Mouse (Mus musculus): ENCODE results near the gene Gabrd. TPM values are rescaled to one million over a fixed set of nuclear protein-coding genes. Genes with fewer than 3 reads are reported as not detected.

Gene Gabrd
- polyA plus RNA-seq, 1 experiment from 2014 or later = not detected

DNA sequence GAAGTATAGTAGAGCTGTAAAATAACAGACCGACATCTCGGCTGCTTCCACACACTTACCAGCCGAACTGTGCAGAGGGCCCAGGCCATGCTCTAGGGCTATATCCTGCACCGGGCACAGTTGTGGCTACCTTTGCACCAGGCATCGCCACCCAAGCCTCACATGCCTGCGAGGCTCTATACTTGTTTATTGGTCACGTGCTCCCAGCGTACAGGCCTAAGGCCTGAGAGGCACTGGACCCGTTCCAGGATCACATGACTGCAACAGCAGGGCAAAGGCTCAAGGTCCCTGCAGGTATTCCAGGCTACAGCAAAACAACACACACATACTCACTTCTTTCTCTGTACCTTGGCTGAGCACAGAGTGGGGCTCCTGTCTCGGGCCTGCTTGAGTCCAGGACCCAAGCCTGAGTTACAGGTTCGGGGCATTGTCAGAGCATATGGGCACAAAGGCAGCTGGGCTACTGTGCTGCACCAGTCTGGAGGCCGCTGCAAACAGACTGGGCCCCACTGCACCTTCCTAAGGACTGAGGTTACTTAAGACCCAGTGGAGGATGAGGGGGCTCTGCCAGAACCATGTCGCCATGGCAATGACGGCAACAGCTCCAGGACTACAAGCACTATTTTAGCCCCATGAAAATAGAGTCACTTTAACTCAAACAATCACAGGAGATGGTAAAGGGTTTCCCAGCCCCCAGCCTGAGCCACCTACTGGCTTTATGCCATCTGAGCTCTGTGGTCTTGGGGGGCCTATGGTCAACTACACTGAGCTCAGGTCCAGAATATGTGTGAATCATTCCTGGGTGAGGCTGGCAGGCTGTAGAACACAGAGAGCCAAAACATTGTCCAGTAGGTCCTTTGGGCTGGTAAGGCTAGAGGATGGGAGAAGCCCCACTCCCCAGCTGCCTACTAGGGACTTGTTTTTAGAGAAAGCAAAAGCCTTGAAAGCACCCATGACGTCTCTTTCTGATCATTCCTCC lies 26.9 kb downstream of the Gabrd start:
- H3K9me3 ChIP-seq = no peaks in the 10 kb centered on the region
- H3K4me1 ChIP-seq = peaks cover 12% of the 10 kb centered on the region; the same call in 1 of the 2 replicates
- no peaks in the 10 kb centered on the region for H3K27me3 ChIP-seq (ENCODE audit: poor library complexity, severe bottlenecking)
- no peak overlapping the region for H3K27ac ChIP-seq
- H3K36me3 ChIP-seq (replicated peaks) = no peaks in the 10 kb centered on the region
- H3K4me3 ChIP-seq = no peak overlapping the region
- DNase-seq (ENCODE audit: extremely low spot score, low spot score) = no peak
- WGBS = 91% methylated on average over 15 of the region's 15 CpGs

DNA sequence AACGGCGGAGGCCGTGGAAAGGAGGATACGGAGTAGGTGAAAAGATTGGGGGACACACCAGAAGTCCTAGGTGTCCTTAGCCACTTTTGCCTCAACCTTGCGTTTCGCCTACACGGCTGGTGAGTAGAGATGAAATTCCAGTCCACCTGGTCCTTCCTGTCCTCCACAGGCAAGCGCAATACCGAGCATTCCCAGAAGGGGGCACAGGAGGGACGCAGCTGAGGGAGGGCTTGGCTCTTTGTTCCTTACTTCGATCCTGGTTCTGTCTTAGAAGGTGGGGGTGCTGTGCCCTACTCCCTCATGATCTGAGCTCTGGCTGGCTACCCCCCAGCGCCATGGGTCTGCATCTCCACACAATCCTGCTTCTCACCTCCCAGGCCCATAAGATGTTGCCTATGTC lies 29.2 kb downstream of the Gabrd start:
- 29% methylated on average over 12 of the region's 12 CpGs for WGBS
- Histone ChIP-seq H3K4me3 (peak overlapping the region; percentile 14; the same call in 1 of the 2 replicates), H3K27ac (peak overlapping the region; percentile 71; the same call in 1 of the 2 replicates), H3K9me3 (no peaks in the 10 kb centered on the region), H3K27me3 (ENCODE audit: poor library complexity, severe bottlenecking) (peaks cover 17% of the 10 kb centered on the region), H3K4me1 (peaks cover 12% of the 10 kb centered on the region; the same call in 1 of the 2 replicates), H3K36me3 (replicated peaks) (no peaks in the 10 kb centered on the region)
- DNase-seq (ENCODE audit: extremely low spot score, low spot score) = peak; percentile 73

DNA sequence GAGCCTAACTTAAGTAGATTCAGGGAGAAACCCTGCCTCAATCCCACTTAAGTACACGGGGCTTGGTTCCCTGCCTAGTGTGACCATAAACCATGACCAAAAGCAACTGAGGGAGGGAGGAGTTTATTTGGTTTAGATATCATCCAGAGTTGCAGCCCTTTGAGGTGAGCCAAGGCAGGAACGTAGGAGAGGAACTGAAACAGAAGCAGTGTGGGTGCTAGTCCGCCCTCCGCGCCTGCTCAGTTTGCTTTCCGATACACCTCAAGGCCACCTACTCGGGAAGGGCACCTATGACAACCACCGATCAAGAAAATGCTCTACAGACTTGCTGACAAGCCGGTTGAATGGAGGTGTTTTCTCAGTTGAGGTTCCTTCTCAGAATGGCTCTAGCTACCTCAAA lies 30.2 kb downstream of the Gabrd start:
- Histone ChIP-seq H3K4me3 (no peak overlapping the region), H3K36me3 (replicated peaks) (no peaks in the 10 kb centered on the region), H3K27me3 (ENCODE audit: poor library complexity, severe bottlenecking) (peaks cover 26% of the 10 kb centered on the region), H3K9me3 (no peaks in the 10 kb centered on the region), H3K4me1 (peaks cover 15% of the 10 kb centered on the region), H3K27ac (no peak overlapping the region)
- DNase-seq (ENCODE audit: extremely low spot score, low spot score) = no peak
- 93% methylated on average over 9 of the region's 9 CpGs for WGBS

DNA sequence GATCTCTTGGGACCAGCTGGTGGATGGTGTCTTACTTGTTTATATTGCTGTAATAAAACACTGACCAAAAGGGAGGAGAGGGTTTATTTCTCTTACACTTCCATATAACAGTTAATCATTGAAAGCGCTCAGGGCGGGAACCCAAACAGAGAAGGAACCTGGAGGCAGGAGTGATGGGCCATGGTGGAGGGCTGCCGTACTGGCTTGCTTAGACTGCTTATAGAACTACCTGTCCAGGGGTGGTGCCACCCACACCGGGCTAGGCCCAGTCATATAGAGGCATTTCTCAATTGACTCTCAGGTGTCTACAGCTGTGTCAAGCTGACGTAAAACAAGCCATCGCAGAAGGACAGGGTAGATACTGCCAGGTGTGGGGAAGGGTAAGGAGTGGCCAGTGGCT lies 31.1 kb downstream of the Gabrd start:
- Histone ChIP-seq H3K27me3 (ENCODE audit: poor library complexity, severe bottlenecking) (peaks cover 36% of the 10 kb centered on the region), H3K4me3 (no peak overlapping the region), H3K4me1 (peaks cover 20% of the 10 kb centered on the region), H3K27ac (no peak overlapping the region), H3K9me3 (no peaks in the 10 kb centered on the region), H3K36me3 (replicated peaks) (no peaks in the 10 kb centered on the region)
- 89% methylated on average over 6 of the region's 6 CpGs for WGBS
- no peak for DNase-seq (ENCODE audit: extremely low spot score, low spot score)

DNA sequence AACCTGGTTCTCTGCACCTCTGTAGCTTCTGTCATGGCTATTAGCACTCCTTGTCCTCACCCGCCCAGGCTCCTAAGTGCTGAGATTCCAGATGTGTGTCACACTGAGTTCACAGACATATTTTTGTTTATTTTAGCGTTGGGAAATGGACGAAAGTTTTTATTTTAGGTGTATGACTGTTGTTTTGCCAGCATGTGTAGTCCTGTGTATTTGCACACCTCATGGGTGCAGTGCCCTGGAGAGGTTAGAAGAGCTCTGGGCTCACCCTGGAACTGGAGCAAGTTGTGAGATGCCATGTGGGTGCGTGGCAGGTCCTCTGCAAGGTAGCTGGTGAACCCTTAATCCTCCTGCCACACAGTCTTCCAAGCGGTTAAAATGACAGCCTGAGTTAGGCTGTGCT lies 35.5 kb downstream of the Gabrd start:
- Histone ChIP-seq H3K27me3 (ENCODE audit: poor library complexity, severe bottlenecking) (peaks cover 71% of the 10 kb centered on the region), H3K4me3 (peak overlapping the region; percentile 56; the same call in 1 of the 2 replicates), H3K27ac (no peak overlapping the region), H3K9me3 (no peaks in the 10 kb centered on the region), H3K36me3 (replicated peaks) (no peaks in the 10 kb centered on the region), H3K4me1 (peaks cover 35% of the 10 kb centered on the region)
- WGBS = 44% methylated on average over 5 of the region's 5 CpGs
- DNase-seq (ENCODE audit: extremely low spot score, low spot score) = no peak

DNA sequence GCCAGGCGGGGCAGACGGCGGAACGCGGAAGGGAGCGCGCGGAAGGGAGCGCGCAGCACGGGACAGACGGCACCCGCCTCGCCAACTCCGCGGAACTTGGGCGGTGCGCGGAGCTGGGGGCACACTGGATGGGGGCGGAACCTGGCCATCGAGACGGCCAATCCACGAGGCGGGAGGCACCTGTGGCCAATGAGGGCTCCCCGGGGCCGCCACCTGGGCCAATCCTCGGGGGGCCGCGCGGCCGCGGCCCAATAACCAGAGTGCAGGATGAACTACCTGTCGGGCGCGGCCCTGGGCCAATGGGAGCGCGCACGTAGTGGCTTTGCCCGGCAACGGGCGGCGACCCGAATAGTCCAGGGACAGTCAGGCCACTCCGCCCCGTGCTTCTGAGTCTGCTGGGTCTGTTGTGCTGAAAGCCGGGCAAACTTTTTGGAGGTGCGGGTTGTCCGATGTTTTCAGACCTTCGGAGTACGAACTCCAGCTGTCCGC lies 36.6 kb downstream of the Gabrd start, which contains the start of gene Prkcz:
Prkcz (minus strand) TSS at position 59 of the 489 bp plus-strand sequence.
- peak within 1 kb of the TSS; percentile 68 for H3K27ac ChIP-seq

DNA sequence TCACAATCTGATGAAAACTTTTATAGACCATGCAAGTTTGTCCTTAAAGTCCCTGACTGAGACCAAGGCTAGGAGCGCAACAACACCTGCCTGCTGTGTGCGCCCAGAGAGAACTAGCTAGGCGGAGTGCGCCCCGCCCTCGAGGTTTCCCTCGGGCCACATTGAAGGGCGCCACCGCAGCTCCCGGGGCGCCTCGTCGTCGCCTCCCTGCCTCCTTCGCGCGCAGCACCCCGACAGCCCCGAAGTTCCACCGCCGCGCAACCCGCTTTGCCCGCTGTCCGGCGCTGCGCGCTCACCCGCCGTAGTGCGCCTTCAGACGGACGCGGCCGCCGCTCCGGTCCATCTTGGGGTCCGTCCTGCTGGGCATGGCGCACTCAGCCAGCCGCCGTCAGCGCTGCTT lies 37.1 kb downstream of the Gabrd start:
- H3K27ac ChIP-seq = peak overlapping the region; percentile 68
- H3K27me3 ChIP-seq (ENCODE audit: poor library complexity, severe bottlenecking) = peaks cover 71% of the 10 kb centered on the region
- peaks cover 35% of the 10 kb centered on the region for H3K4me1 ChIP-seq
- no peaks in the 10 kb centered on the region for H3K9me3 ChIP-seq
- peak overlapping the region; percentile 56 for H3K4me3 ChIP-seq
- peak; percentile 24 for DNase-seq (ENCODE audit: extremely low spot score, low spot score)
- 0 out of 2 replicates have a peak, but pooled peaks cover 4% of the 10 kb centered on the region for H3K36me3 ChIP-seq (replicated peaks)
- WGBS = 0% methylated on average over 42 of the region's 42 CpGs

More for the DNA sequence above, 36.6 kb downstream of the Gabrd start, which contains the start of gene Prkcz:
- H3K27me3 ChIP-seq (ENCODE audit: poor library complexity, severe bottlenecking) = peaks cover 71% of the 10 kb centered on the region
- WGBS = under 1% methylated on average over 51 of the region's 51 CpGs
- no peaks in the 10 kb centered on the region for H3K36me3 ChIP-seq (replicated peaks)
- H3K4me3 ChIP-seq = peak within 1 kb of the TSS; percentile 56
- DNase-seq (ENCODE audit: extremely low spot score, low spot score) = peak; percentile 85
- H3K9me3 ChIP-seq = no peaks in the 10 kb centered on the region
- peaks cover 35% of the 10 kb centered on the region for H3K4me1 ChIP-seq

DNA sequence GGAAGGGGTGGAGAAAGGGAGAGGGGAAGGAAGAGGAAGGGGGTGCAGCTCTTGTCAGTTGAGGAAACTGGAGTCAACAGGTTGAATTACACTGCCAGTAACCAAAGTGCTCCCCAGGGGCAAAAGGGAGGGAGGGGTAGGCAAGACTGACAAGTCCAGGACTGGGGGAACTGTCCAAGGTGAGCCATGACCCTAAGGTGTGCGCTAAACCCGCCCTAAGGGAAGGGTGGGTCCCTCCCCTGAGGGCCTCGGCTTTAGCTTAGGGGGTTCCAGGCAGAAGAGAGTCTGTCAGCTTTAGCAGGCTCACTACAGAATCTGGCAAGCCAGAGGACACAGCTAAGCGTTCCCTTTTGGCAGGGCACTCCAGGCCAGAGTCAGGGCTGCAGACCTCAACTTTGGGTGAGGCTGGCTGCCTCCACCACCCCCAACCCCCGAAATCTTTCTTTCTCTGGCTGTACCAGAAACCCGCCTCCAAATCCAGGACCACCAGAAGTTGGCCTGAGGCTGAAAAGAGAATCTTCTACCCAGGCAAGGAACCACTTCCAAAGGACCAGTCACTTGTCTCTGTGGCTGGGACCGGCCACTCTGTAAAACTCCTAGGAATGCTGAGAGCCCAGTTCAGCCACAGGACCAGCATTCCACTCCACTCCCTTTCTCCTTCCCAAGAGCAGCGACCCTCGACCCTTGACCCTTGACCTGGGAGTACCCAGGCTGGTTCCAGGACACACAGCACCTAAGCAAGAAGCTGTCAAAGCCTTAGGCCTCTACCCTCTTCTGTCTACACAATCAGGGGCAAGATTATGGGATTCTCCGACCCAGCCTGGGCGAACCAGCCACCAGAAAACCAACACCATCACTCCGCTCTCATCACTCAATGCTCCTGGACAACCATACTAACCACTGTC lies 38.1 kb downstream of the Gabrd start:
- no peak overlapping the region for H3K27ac ChIP-seq
- DNase-seq (ENCODE audit: extremely low spot score, low spot score) = no peak
- H3K9me3 ChIP-seq = no peaks in the 10 kb centered on the region
- H3K36me3 ChIP-seq (replicated peaks) = 0 out of 2 replicates have a peak, but pooled peaks cover 4% of the 10 kb centered on the region
- peaks cover 35% of the 10 kb centered on the region for H3K4me1 ChIP-seq
- 46% methylated on average over 12 of the region's 12 CpGs for WGBS
- peak overlapping the region; percentile 56; the same call in 1 of the 2 replicates for H3K4me3 ChIP-seq
- peaks cover 65% of the 10 kb centered on the region for H3K27me3 ChIP-seq (ENCODE audit: poor library complexity, severe bottlenecking)

DNA sequence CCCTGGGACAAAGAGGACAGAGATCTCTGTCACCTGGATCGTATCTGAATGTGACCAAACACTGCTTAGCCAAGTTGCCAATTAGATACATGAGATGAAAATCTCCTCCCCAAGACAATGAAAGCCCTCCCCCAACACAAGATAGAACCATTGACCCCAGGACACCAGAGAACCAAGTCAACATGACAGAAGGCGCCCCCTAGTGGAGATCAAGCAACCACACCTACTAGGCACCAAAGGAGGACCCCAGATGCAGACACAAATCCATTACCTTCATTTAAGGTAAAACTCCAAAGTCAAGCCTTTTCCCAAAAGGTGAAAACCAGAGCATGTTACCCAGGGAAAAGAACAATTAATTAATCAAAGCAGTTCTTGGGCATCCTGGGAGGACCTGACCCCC lies 40.3 kb downstream of the Gabrd start:
- Histone ChIP-seq H3K27me3 (ENCODE audit: poor library complexity, severe bottlenecking) (peaks cover 44% of the 10 kb centered on the region), H3K9me3 (no peaks in the 10 kb centered on the region), H3K27ac (no peak overlapping the region), H3K36me3 (replicated peaks) (0 out of 2 replicates have a peak, but pooled peaks cover 4% of the 10 kb centered on the region), H3K4me3 (no peak overlapping the region), H3K4me1 (peaks cover 31% of the 10 kb centered on the region)
- DNase-seq (ENCODE audit: extremely low spot score, low spot score) = no peak
- WGBS = 52% methylated on average over 2 of the region's 2 CpGs

DNA sequence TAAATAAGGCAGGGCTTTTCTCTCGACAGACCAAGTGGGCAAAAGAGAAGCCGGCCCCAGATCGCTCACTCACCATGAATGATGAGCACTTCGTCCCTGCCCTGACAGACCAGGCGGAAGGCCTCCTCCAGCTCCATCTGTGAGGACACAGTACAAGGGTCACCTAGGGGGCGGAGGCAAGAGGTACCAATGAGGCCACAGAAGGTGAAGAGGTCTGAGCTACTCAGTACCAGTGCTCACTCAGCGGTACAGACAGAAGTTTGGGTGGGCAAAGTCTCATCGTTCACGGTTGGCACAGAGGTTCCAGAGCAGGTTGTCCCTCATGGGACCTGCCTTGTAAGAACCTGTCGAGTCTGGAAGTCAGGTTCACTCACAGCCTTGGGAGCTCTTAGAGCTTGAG lies 41.6 kb downstream of the Gabrd start:
- H3K4me3 ChIP-seq = no peak overlapping the region
- H3K4me1 ChIP-seq = peaks cover 18% of the 10 kb centered on the region
- no peak for DNase-seq (ENCODE audit: extremely low spot score, low spot score)
- H3K27ac ChIP-seq = no peak overlapping the region
- peaks cover 31% of the 10 kb centered on the region for H3K27me3 ChIP-seq (ENCODE audit: poor library complexity, severe bottlenecking)
- no peaks in the 10 kb centered on the region for H3K9me3 ChIP-seq
- 95% methylated on average over 10 of the region's 10 CpGs for WGBS
- 0 out of 2 replicates have a peak, but pooled peaks cover 4% of the 10 kb centered on the region for H3K36me3 ChIP-seq (replicated peaks)

DNA sequence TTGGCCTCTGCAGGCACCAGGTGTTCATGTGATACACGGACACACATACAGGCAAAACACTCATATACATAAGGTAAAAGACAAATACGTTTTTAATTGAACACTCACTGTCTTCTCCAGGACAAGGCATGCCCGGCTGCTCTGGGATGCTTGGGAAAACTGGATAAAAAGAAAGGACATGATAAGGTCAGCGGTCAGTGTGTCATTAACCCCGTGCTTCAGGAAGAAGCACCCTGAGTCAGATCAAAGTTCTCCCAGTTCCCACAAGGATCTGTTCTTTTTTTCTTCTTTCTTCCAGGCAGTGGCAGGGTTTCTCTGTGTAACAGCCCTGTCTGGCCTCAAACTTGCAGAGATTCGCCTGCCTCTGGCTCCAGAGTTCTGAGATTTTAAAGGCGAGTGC lies 43.4 kb downstream of the Gabrd start:
- H3K36me3 ChIP-seq (replicated peaks) = 0 out of 2 replicates have a peak, but pooled peaks cover 4% of the 10 kb centered on the region
- no peaks in the 10 kb centered on the region for H3K9me3 ChIP-seq
- 89% methylated on average over 7 of the region's 7 CpGs for WGBS
- H3K27me3 ChIP-seq (ENCODE audit: poor library complexity, severe bottlenecking) = peaks cover 13% of the 10 kb centered on the region
- H3K4me3 ChIP-seq = no peak overlapping the region
- H3K27ac ChIP-seq = no peak overlapping the region
- no peak for DNase-seq (ENCODE audit: extremely low spot score, low spot score)
- H3K4me1 ChIP-seq = peaks cover 2% of the 10 kb centered on the region

DNA sequence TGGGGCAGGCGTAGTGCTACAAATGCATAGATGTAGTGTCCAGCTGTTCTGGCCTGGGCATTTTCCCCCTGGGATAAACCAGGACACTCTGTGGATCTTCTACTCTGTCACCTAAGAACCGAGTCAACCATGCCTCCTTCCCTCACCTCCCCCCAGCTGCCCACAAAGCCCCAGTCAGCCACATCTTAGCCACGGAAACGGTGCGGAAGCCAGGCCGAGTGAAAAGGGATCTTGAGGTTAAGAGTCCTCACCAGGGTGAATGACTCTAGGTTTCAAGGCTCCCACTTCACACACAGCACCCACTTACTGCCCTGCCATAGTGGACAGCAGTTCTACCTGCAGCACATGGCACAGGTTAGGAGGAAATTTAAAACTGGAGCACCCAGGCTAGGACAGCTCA lies 43.9 kb downstream of the Gabrd start:
- Histone ChIP-seq H3K27me3 (ENCODE audit: poor library complexity, severe bottlenecking) (peaks cover 8% of the 10 kb centered on the region), H3K27ac (no peak overlapping the region), H3K4me1 (no peaks in the 10 kb centered on the region), H3K36me3 (replicated peaks) (0 out of 2 replicates have a peak, but pooled peaks cover 4% of the 10 kb centered on the region), H3K9me3 (no peaks in the 10 kb centered on the region), H3K4me3 (no peak overlapping the region)
- 88% methylated on average over 6 of the region's 6 CpGs for WGBS
- no peak for DNase-seq (ENCODE audit: extremely low spot score, low spot score)

All from forebrain, embryonic 10.5 days (tissue).